Mouse (Mus musculus): ENCODE data around the gene Recql.
"Not testable (repeated sequence)": the region's sequence is repeated elsewhere in the genome, so short reads cannot be mapped to it uniquely, and the experiment has no call there.

The Recql gene

GRCm38 (mm10) chr6:142365742-142366472, 21.0 kb downstream of the Recql start:
- DNase-seq (ENCODE audit: extremely low spot score, low spot score) = no peak

GRCm38 (mm10) chr6:142363019-142363576, 23.8 kb downstream of the Recql start:
- DNase-seq (ENCODE audit: extremely low spot score, low spot score) = no peak

- DNase-seq (ENCODE audit: extremely low spot score, low spot score) = no peak
Observed at GRCm38 (mm10) chr6:142362036-142362435, 24.9 kb downstream of the Recql start.

GRCm38 (mm10) chr6:142357106-142357505, 29.8 kb downstream of the Recql start:
- no peak for DNase-seq (ENCODE audit: extremely low spot score, low spot score)

- DNase-seq (ENCODE audit: extremely low spot score, low spot score) = not testable (repeated sequence)
Observed at GRCm38 (mm10) chr6:142352099-142352498, 34.8 kb downstream of the Recql start.

GRCm38 (mm10) chr6:142347431-142348385, 39.2 kb downstream of the Recql start:
- peak; percentile 3 for DNase-seq (ENCODE audit: extremely low spot score, low spot score)

GRCm38 (mm10) chr6:142346181-142347110, 40.4 kb downstream of the Recql start:
- peak; percentile 8 for DNase-seq (ENCODE audit: extremely low spot score, low spot score)

- peak; percentile 91 for DNase-seq (ENCODE audit: extremely low spot score, low spot score)
Observed at GRCm38 (mm10) chr6:142345440-142346038, 41.3 kb downstream of the Recql start, which contains the start of gene Pyroxd1. Pyroxd1 (plus strand) TSS chr6:142345654.

- DNase-seq (ENCODE audit: extremely low spot score, low spot score) = peak; percentile 51
Observed at GRCm38 (mm10) chr6:142343561-142343960, 43.3 kb downstream of the Recql start.

GRCm38 (mm10) chr6:142339576-142339975, 47.3 kb downstream of the Recql start:
- no peak for DNase-seq (ENCODE audit: extremely low spot score, low spot score)

- DNase-seq (ENCODE audit: extremely low spot score, low spot score) = no peak
Observed at GRCm38 (mm10) chr6:142338961-142339360, 47.9 kb downstream of the Recql start.

- DNase-seq (ENCODE audit: extremely low spot score, low spot score) = no peak
Observed at GRCm38 (mm10) chr6:142329201-142329600, 57.7 kb downstream of the Recql start.

- DNase-seq (ENCODE audit: extremely low spot score, low spot score) = no peak
Observed at GRCm38 (mm10) chr6:142326598-142326997, 60.3 kb downstream of the Recql start.

- DNase-seq (ENCODE audit: extremely low spot score, low spot score) = no peak
Observed at GRCm38 (mm10) chr6:142322881-142323280, 64.0 kb downstream of the Recql start, which contains the start of gene Slco1a5. Slco1a5 (minus strand) TSS chr6:142322981.

GRCm38 (mm10) chr6:142317106-142317505, 69.8 kb downstream of the Recql start:
- no peak for DNase-seq (ENCODE audit: extremely low spot score, low spot score)

GRCm38 (mm10) chr6:142314285-142314684, 72.6 kb downstream of the Recql start:
- no peak for DNase-seq (ENCODE audit: extremely low spot score, low spot score)

- no peak for DNase-seq (ENCODE audit: extremely low spot score, low spot score)
Observed at GRCm38 (mm10) chr6:142305076-142305475, 81.8 kb downstream of the Recql start.
